Mouse (Mus musculus) lung, postnatal 0 days (tissue): ENCODE measurements around the gene Strip2.

ENCODE experiments used
- CTCF ChIP-seq: IDR thresholded peaks from 2 replicates; pipeline ENCODE4 v1.5.1; 2016; ENCODE audit warnings: antibody characterized with exemption, mild to moderate bottlenecking
- EP300 ChIP-seq: IDR thresholded peaks from 2 replicates; pipeline ENCODE4 v1.6.1; 2016; ENCODE audit warnings: antibody characterized with exemption, mild to moderate bottlenecking, control low read depth

GRCm38 (mm10) chr6:29915836-29916235, 976 bp upstream of the Strip2 start:
- TF ChIP-seq CTCF (no peak), EP300 (no peak)
